Mouse (Mus musculus): ENCODE results near the gene Rnaseh2b. TPM values are rescaled to one million over a fixed set of nuclear protein-coding genes. Genes with fewer than 3 reads are reported as not detected.

Rnaseh2b gene
- polyA plus RNA-seq, 1 experiment: 15.3 TPM

GRCm38 (mm10) chr14:62339196-62339595, 46.8 kb downstream of the Rnaseh2b start:
- Histone ChIP-seq H3K36me3 (ENCODE audit: control insufficient read depth, insufficient read depth) (no peaks in the 10 kb centered on the region), H3K4me3 (ENCODE audit: insufficient read depth, poor library complexity, severe bottlenecking) (no peak overlapping the region), H3K79me2 (ENCODE audit: control insufficient read depth, insufficient read depth) (peaks cover 41% of the 10 kb centered on the region), H3K27me3 (ENCODE audit: control insufficient read depth, insufficient read depth, insufficient read length) (no peaks in the 10 kb centered on the region), H3ac (ENCODE audit: control insufficient read depth, insufficient read length, low read depth) (no peak overlapping the region), H3K79me3 (ENCODE audit: low read depth) (peaks cover 9% of the 10 kb centered on the region)
- TF ChIP-seq MAX (IDR thresholded peaks at IDR 0.05) (no peak), MYOD1 (IDR thresholded peaks at IDR 0.05; ENCODE audit: control insufficient read depth, insufficient read length, low read depth) (no peak), FOSL1 (IDR thresholded peaks at IDR 0.05; ENCODE audit: insufficient read depth, low read length, poor library complexity, severe bottlenecking) (no peak), CEBPB (IDR thresholded peaks at IDR 0.05; ENCODE audit: low read depth) (no peak), MYOG (IDR thresholded peaks at IDR 0.05; ENCODE audit: control insufficient read depth, extremely low read depth, insufficient read length) (no peak), USF1 (IDR thresholded peaks at IDR 0.05; ENCODE audit: low read depth) (no peak), CTCF (IDR thresholded peaks at IDR 0.05; ENCODE audit: control insufficient read depth, insufficient read depth, insufficient read length) (no peak)

DNA sequence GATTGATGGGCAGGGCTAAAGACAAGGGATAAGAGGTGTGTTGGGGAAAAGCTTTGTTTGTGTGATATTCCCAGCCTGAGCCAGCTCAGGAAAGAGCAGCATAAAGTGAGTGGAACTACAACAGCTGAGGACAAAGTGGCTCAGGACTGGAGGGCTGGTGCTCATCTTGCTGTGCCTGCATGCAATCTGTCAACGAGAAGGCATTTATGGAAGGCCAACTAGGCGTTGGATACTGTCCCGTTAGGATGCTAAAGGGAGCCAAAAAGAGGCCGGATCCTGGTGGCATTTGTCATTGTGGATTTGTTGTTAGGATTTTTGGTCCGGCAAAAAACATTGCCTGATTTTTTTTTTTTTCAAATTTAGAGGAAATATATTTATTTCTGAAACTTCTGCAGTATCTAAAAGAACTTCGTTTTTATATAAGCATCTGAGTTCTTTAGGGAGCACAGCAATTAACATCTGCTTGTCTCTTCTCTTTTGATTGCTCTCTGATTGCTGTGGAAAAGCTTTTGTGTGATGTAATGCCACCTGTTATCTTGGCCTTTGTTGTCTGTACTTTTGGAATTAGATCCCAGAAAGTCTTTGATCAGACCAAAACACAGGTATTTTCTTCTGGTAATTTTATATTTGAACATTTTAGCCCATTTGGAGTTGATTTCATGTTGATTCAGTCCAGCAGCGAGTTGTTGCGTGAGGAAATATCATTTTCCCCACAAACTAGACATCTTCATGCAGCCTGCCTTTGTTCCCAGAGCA, 49.7 kb downstream of the Rnaseh2b start:
- Histone ChIP-seq H3K79me3 (ENCODE audit: low read depth) (peaks cover 4% of the 10 kb centered on the region), H3K79me2 (ENCODE audit: control insufficient read depth, insufficient read depth) (peaks cover 40% of the 10 kb centered on the region), H3K27me3 (ENCODE audit: control insufficient read depth, insufficient read depth, insufficient read length) (no peaks in the 10 kb centered on the region), H3K4me3 (ENCODE audit: insufficient read depth, poor library complexity, severe bottlenecking) (no peak overlapping the region), H3ac (ENCODE audit: control insufficient read depth, insufficient read length, low read depth) (no peak overlapping the region), H3K36me3 (ENCODE audit: control insufficient read depth, insufficient read depth) (peaks cover 5% of the 10 kb centered on the region)
- TF ChIP-seq CTCF (IDR thresholded peaks at IDR 0.05; ENCODE audit: control insufficient read depth, insufficient read depth, insufficient read length): no peak
- no peak for TF ChIP-seq MYOG (IDR thresholded peaks at IDR 0.05; ENCODE audit: control insufficient read depth, extremely low read depth, insufficient read length)
- TF ChIP-seq USF1 (IDR thresholded peaks at IDR 0.05; ENCODE audit: low read depth): no peak
- TF ChIP-seq MAX (IDR thresholded peaks at IDR 0.05): no peak
- TF ChIP-seq FOSL1 (IDR thresholded peaks at IDR 0.05; ENCODE audit: insufficient read depth, low read length, poor library complexity, severe bottlenecking): no peak
- no peak for TF ChIP-seq MYOD1 (IDR thresholded peaks at IDR 0.05; ENCODE audit: control insufficient read depth, insufficient read length, low read depth)
- TF ChIP-seq CEBPB (IDR thresholded peaks at IDR 0.05; ENCODE audit: low read depth): no peak

DNA sequence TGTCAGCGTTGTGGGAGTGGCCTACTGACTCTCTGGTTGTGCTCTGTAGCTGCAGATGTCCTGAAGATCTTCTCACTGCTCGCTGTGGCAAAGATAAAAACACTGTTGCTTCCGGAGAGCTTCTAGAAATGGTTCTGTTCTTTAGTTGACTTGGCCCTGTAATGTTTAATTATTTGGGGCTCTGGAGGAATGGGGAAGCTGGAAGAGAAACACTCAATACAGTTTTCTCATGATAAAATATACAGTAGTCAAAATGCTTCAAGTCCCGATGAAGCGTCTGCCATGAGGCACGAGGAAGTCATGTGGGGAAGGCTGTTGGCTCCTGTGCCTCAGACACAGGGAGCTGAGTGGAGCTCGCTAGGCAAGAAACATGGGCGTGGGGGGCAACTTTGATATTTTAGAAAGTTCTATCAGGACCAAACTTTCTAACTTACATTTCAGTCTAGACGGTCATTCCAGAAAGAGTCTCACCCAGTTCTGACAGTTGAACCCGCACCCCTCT, 50.3 kb downstream of the Rnaseh2b start:
- TF ChIP-seq MYOD1 (IDR thresholded peaks at IDR 0.05; ENCODE audit: control insufficient read depth, insufficient read length, low read depth) (no peak), CEBPB (IDR thresholded peaks at IDR 0.05; ENCODE audit: low read depth) (no peak), MYOG (IDR thresholded peaks at IDR 0.05; ENCODE audit: control insufficient read depth, extremely low read depth, insufficient read length) (no peak), FOSL1 (IDR thresholded peaks at IDR 0.05; ENCODE audit: insufficient read depth, low read length, poor library complexity, severe bottlenecking) (no peak), CTCF (IDR thresholded peaks at IDR 0.05; ENCODE audit: control insufficient read depth, insufficient read depth, insufficient read length) (no peak), USF1 (IDR thresholded peaks at IDR 0.05; ENCODE audit: low read depth) (no peak), MAX (IDR thresholded peaks at IDR 0.05) (no peak)
- peaks cover 39% of the 10 kb centered on the region for H3K79me2 ChIP-seq (ENCODE audit: control insufficient read depth, insufficient read depth)
- H3K36me3 ChIP-seq (ENCODE audit: control insufficient read depth, insufficient read depth): peaks cover 5% of the 10 kb centered on the region
- no peak overlapping the region for H3ac ChIP-seq (ENCODE audit: control insufficient read depth, insufficient read length, low read depth)
- H3K79me3 ChIP-seq (ENCODE audit: low read depth): peaks cover 3% of the 10 kb centered on the region
- no peaks in the 10 kb centered on the region for H3K27me3 ChIP-seq (ENCODE audit: control insufficient read depth, insufficient read depth, insufficient read length)
- H3K4me3 ChIP-seq (ENCODE audit: insufficient read depth, poor library complexity, severe bottlenecking): no peak overlapping the region

DNA sequence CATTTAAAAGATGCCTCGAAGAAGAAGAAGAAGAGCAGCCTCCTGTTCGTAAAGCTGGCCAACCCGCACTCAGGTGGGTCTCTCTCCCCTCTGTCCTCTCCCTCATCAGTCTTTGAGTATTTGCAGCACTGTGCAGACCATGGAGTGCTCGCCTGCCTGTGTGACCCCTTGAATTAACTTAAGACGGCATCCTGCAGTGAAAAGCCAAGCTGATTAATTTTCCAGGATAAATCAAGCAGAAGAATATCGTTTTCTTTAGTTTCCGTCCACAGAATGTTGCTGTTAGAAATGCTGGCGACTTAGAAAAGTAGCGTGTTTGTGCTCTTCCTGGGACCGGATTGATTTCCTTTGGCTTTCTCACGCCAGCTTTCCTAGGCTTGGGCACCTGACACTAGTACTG, 54.2 kb downstream of the Rnaseh2b start:
- TF ChIP-seq MYOD1 (IDR thresholded peaks at IDR 0.05; ENCODE audit: control insufficient read depth, insufficient read length, low read depth) (no peak), USF1 (IDR thresholded peaks at IDR 0.05; ENCODE audit: low read depth) (no peak), CTCF (IDR thresholded peaks at IDR 0.05; ENCODE audit: control insufficient read depth, insufficient read depth, insufficient read length) (no peak), MAX (IDR thresholded peaks at IDR 0.05) (no peak), FOSL1 (IDR thresholded peaks at IDR 0.05; ENCODE audit: insufficient read depth, low read length, poor library complexity, severe bottlenecking) (no peak), MYOG (IDR thresholded peaks at IDR 0.05; ENCODE audit: control insufficient read depth, extremely low read depth, insufficient read length) (no peak), CEBPB (IDR thresholded peaks at IDR 0.05; ENCODE audit: low read depth) (no peak)
- no peak overlapping the region for H3K4me3 ChIP-seq (ENCODE audit: insufficient read depth, poor library complexity, severe bottlenecking)
- no peak overlapping the region for H3ac ChIP-seq (ENCODE audit: control insufficient read depth, insufficient read length, low read depth)
- peaks cover 31% of the 10 kb centered on the region for H3K79me2 ChIP-seq (ENCODE audit: control insufficient read depth, insufficient read depth)
- H3K79me3 ChIP-seq (ENCODE audit: low read depth): no peaks in the 10 kb centered on the region
- no peaks in the 10 kb centered on the region for H3K27me3 ChIP-seq (ENCODE audit: control insufficient read depth, insufficient read depth, insufficient read length)
- peaks cover 14% of the 10 kb centered on the region for H3K36me3 ChIP-seq (ENCODE audit: control insufficient read depth, insufficient read depth)

DNA sequence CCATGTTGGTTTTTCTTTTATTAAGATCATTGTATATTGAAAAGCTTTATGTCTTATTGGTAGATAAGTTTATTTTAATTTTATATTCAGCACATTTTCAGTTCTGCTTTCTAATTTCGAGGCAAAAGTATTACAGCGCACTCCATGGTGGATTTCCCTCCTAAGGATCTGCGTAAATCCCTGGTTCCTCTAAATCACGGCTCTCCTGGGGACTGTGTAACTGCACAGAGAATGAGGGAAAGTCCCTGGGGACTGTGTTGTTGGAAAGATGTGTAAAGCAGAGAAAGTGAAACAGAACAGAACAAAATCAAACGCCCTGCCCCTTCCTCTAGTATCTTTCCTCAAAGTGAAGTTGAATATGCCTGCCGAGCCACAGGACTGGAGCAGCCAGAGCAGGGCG, 54.7 kb downstream of the Rnaseh2b start:
- Histone ChIP-seq H3ac (ENCODE audit: control insufficient read depth, insufficient read length, low read depth) (no peak overlapping the region), H3K27me3 (ENCODE audit: control insufficient read depth, insufficient read depth, insufficient read length) (no peaks in the 10 kb centered on the region), H3K79me3 (ENCODE audit: low read depth) (no peaks in the 10 kb centered on the region), H3K4me3 (ENCODE audit: insufficient read depth, poor library complexity, severe bottlenecking) (no peak overlapping the region), H3K36me3 (ENCODE audit: control insufficient read depth, insufficient read depth) (peaks cover 14% of the 10 kb centered on the region), H3K79me2 (ENCODE audit: control insufficient read depth, insufficient read depth) (peaks cover 28% of the 10 kb centered on the region)
- TF ChIP-seq MYOG (IDR thresholded peaks at IDR 0.05; ENCODE audit: control insufficient read depth, extremely low read depth, insufficient read length) (no peak), MAX (IDR thresholded peaks at IDR 0.05) (no peak)

Measured in C2C12 (cell line).